Mouse (Mus musculus) heart, embryonic 16.5 days (tissue): ENCODE data around the gene Eif1b. TPM values are rescaled to one million over a fixed set of nuclear protein-coding genes. Genes with fewer than 3 reads are reported as not detected.
"Not testable (repeated sequence)": the region's sequence is repeated elsewhere in the genome, so short reads cannot be mapped to it uniquely, and the experiment has no call there.

Experiments
- ATAC-seq: fragments of 200-750 bp; cut with Nextera tagmentation; replicated peaks from 2 replicates; pipeline ENCODE4 v1.8.0; 2017; ENCODE audit warnings: moderate number of reproducible peaks; ENCODE audit not compliant: insufficient read depth, low FRiP score; ENCODE audit errors: extremely low read depth
- H3K27ac ChIP-seq: fragments of 300-500 bp; sonication (generic); 2 replicates; pipeline ENCODE4 v1.5.1; 2014; ENCODE audit warnings: mild to moderate bottlenecking, low read length, control low read depth, moderate library complexity
- H3K27me3 ChIP-seq: fragments of 300-500 bp; sonication (generic); 2 replicates; pipeline ENCODE4 v1.6.1; 2014; ENCODE audit warnings: low read length, mixed read lengths; ENCODE audit not compliant: control insufficient read depth, insufficient read depth
- H3K36me3 ChIP-seq: fragments of 300-500 bp; sonication (generic); 2 replicates; pipeline ENCODE4 v1.6.1; 2014; ENCODE audit not compliant: control insufficient read depth, insufficient read depth
- H3K4me1 ChIP-seq: fragments of 300-500 bp; sonication (generic); 2 replicates; pipeline ENCODE4 v1.6.1; 2014; ENCODE audit warnings: low read length, mixed read lengths; ENCODE audit not compliant: control insufficient read depth, insufficient read depth
- H3K4me2 ChIP-seq: fragments of 300-500 bp; sonication (generic); 2 replicates; pipeline ENCODE4 v1.6.1; 2014; ENCODE audit warnings: low read depth, mild to moderate bottlenecking, control low read depth, low read length
- H3K4me3 ChIP-seq: fragments of 300-500 bp; sonication (generic); 2 replicates; pipeline ENCODE4 v1.5.1; 2014; ENCODE audit warnings: mild to moderate bottlenecking, control low read depth, low read length
- H3K9ac ChIP-seq: fragments of 300-500 bp; sonication (generic); 2 replicates; pipeline ENCODE4 v1.6.1; 2014; ENCODE audit warnings: low read length, control low read depth
- H3K9me3 ChIP-seq: fragments of 300-500 bp; sonication (generic); replicated peaks from 2 replicates; pipeline ENCODE4 v1.6.1; 2016; ENCODE audit warnings: low read length; ENCODE audit not compliant: control insufficient read depth
- WGBS: fragments of 180-500 bp; shearing (Covaris S2); extraction: QIAGEN DNeasy Blood & Tissue Kit; methylation state at CpG from one replicate; pipeline ENCODE4 v1.1.7; 2014; 5-methylcytosine and 5-hydroxymethylcytosine counted together
- polyA plus RNA-seq: library from polyadenylated mRNA; unstranded; fragments of >200 nt; fragmentation: Nextera tagmentation; extraction: Ambion mirVana; gene quantifications from 2 replicates; pipeline ENCODE4 v1.2.1, GENCODE M21; 2015

Gene Eif1b
- polyA plus RNA-seq, 1 experiment from 2014 or later: 140 TPM

- H3K4me2 ChIP-seq: no peak overlapping the region
- no peaks in the 10 kb centered on the region for H3K4me1 ChIP-seq
- WGBS: 84% methylated on average over 6 of the region's 6 CpGs
- no peaks in the 10 kb centered on the region for H3K27me3 ChIP-seq
- no peak overlapping the region for H3K9ac ChIP-seq
- no peaks in the 10 kb centered on the region for H3K36me3 ChIP-seq
- H3K27ac ChIP-seq: no peak overlapping the region
- H3K4me3 ChIP-seq: no peak overlapping the region
- no peak for ATAC-seq
- H3K9me3 ChIP-seq: 0 out of 2 replicates have a peak, but pooled peaks cover 3% of the 10 kb centered on the region
These were observed 40.0 kb downstream of the Eif1b start for GRCm38 (mm10) chr9:120532062-120532461.

- H3K4me2 ChIP-seq: no peak overlapping the region
- 76% methylated on average over 6 of the region's 6 CpGs for WGBS
- no peak for ATAC-seq
- H3K27me3 ChIP-seq: no peaks in the 10 kb centered on the region
- no peak overlapping the region for H3K9ac ChIP-seq
- no peak overlapping the region for H3K4me3 ChIP-seq
- no peaks in the 10 kb centered on the region for H3K36me3 ChIP-seq
- H3K4me1 ChIP-seq: no peaks in the 10 kb centered on the region
- 0 out of 2 replicates have a peak, but pooled peaks cover 3% of the 10 kb centered on the region for H3K9me3 ChIP-seq
- no peak overlapping the region for H3K27ac ChIP-seq
These were observed 40.7 kb downstream of the Eif1b start for GRCm38 (mm10) chr9:120532691-120533090.

GRCm38 (mm10) chr9:120533446-120533950 is 41.5 kb downstream of the Eif1b start:
- not testable (repeated sequence) for H3K9me3 ChIP-seq, H3K36me3 ChIP-seq, H3K27me3 ChIP-seq, H3K27ac ChIP-seq, H3K4me1 ChIP-seq, H3K4me2 ChIP-seq, H3K4me3 ChIP-seq, H3K9ac ChIP-seq, ATAC-seq
- WGBS: 89% methylated on average over 8 of the region's 8 CpGs

GRCm38 (mm10) chr9:120539662-120540251 is 47.7 kb downstream of the Eif1b start, which contains the start of gene Entpd3:
Gene Entpd3 (plus strand): TSS chr9:120539818.
- WGBS: 1% methylated on average over 31 of the region's 31 CpGs
- Histone ChIP-seq H3K9ac (peak within 1 kb of the TSS; percentile 53), H3K36me3 (no peaks in the 10 kb centered on the region), H3K27me3 (peaks cover 22% of the 10 kb centered on the region), H3K4me2 (peak within 1 kb of the TSS; percentile 88), H3K4me1 (peaks cover 5% of the 10 kb centered on the region; the same call in 1 of the 2 replicates), H3K4me3 (peak within 1 kb of the TSS; percentile 56), H3K9me3 (no peaks in the 10 kb centered on the region), H3K27ac (no peak within 1 kb of the TSS)
- ATAC-seq: no peak; the same call in 1 of the 2 replicates

- 0% methylated on average over 1 of the region's 2 CpGs for WGBS
These were observed 49.4 kb downstream of the Eif1b start for GRCm38 (mm10) chr9:120541411-120541810.

GRCm38 (mm10) chr9:120542241-120542640 is 50.2 kb downstream of the Eif1b start:
- H3K4me1 ChIP-seq: peaks cover 5% of the 10 kb centered on the region; the same call in 1 of the 2 replicates
- peaks cover 22% of the 10 kb centered on the region for H3K27me3 ChIP-seq
- no peak overlapping the region for H3K27ac ChIP-seq
- H3K9me3 ChIP-seq: no peaks in the 10 kb centered on the region
- no peak for ATAC-seq
- WGBS: 38% methylated on average over 6 of the region's 6 CpGs
- H3K36me3 ChIP-seq: no peaks in the 10 kb centered on the region
- no peak overlapping the region for H3K4me3 ChIP-seq
- H3K4me2 ChIP-seq: no peak overlapping the region
- no peak overlapping the region for H3K9ac ChIP-seq

More at GRCm38 (mm10) chr9:120541411-120541810, 49.4 kb downstream of the Eif1b start:
- no peak overlapping the region for H3K4me3 ChIP-seq
- peaks cover 22% of the 10 kb centered on the region for H3K27me3 ChIP-seq
- no peak overlapping the region for H3K9ac ChIP-seq
- H3K4me2 ChIP-seq: no peak overlapping the region
- H3K27ac ChIP-seq: no peak overlapping the region
- no peaks in the 10 kb centered on the region for H3K9me3 ChIP-seq
- no peak for ATAC-seq
- peaks cover 5% of the 10 kb centered on the region; the same call in 1 of the 2 replicates for H3K4me1 ChIP-seq
- no peaks in the 10 kb centered on the region for H3K36me3 ChIP-seq

Other genes starting within 250 kb of the Eif1b start
- 0.17 and 0.24 TPM in 2 replicates for gene Myrip, start 190.7 kb upstream of the Eif1b start, polyA plus RNA-seq
- gene Entpd3, start 47.6 kb downstream of the Eif1b start, polyA plus RNA-seq: 0.17 and 0.84 TPM in 2 replicates
- 375 and 390 TPM in 2 replicates for gene Rpl14, start 79.2 kb downstream of the Eif1b start, polyA plus RNA-seq